Mouse (Mus musculus) left cerebral cortex, postnatal 36 days (tissue): ENCODE data around the gene Odf4. TPM values are rescaled to one million over a fixed set of nuclear protein-coding genes. Genes with fewer than 3 reads are reported as not detected.
A peak's percentile ranks its signal among the peaks of the same experiment; 100 is the strongest.

Experiments used
- DNase-seq, 2 experiments: peaks; one replicate each; pipeline ENCODE4 v3.0.0; 2021 to 2022; ENCODE audit warnings: low spot score in 2 of 2, mixed read lengths in 1 of 2
- intact Hi-C: fragments of 180-260 bp; cut with DNase I; formaldehyde crosslinking; loops from one replicate; pipeline ENCODE4 v1.15.1; 2025
- total RNA-seq, 2 experiments: library from RNA; stranded (reverse); gene quantifications; 2 replicates each; pipeline ENCODE4 v1.2.3; 2021

Gene Odf4
- total RNA-seq, 2 experiments from 2014 or later, result 0.47 to 0.70 TPM

DNA sequence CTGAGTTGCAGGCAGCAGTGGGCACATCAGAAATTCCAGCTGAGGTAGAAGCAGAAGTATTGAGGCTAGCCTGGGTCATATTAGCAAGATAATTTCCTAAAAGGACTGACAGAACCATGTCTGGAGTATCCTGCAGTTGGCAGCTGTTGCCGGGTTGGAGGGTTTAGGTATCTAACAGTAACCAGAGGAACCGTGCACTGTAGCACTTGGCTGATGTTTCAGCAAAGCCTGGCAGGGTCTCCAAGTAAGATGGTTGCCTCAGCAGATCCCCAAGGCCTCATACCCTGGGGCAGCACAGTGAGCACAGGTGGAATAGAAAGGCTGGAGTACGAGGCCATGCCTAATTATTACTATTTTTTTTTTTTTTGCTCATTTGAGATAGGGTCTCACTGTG, 21.7 kb downstream of the Odf4 start:
- DNase-seq, result no peak
- intact Hi-C loops, result loop anchor here (2.0 kb wide), 1 partner anchor 78 kb away; no protein-coding TSS in a partner anchor

DNA sequence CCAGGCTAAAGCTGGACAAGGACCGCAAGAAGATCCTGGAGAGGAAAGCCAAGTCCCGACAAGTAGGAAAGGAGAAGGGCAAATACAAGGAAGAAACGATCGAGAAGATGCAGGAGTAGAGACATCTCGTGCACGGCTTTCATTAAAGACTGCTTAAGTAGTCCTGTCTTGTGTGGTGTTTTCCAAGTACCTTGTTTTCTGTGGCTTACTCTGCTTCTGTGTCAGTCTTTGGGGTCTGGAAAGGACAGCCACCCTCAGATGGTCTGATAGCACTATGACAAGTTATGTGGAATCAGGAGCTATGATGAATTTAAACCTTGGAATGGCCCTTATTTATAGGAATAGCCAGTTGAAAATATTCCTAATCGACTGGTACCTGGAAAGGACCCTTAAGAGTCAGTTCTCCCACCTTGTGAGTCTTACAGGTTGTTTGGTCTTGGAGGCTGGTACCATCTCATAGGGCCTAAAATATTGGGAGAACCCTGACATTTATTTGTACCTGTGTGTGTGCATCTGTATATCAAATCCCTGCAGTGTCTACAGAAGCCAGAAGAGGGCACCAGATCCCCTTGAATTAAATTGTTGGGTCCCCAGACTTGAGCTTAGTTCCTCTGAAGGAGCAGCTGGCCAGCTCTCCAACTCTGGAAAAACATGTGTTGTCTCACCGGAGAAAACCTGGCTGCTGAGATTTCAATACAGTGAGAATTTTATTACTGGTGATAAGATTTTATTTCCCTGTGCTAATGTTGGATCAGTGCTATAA, 22.3 kb downstream of the Odf4 start:
- DNase-seq, result peak; percentile 52 to 72
- intact Hi-C loops, result loop anchor here (2.0 to 5.0 kb wide), 3 partner anchors 33 to 78 kb away; partner anchors contain the start of gene Slc25a35

DNA sequence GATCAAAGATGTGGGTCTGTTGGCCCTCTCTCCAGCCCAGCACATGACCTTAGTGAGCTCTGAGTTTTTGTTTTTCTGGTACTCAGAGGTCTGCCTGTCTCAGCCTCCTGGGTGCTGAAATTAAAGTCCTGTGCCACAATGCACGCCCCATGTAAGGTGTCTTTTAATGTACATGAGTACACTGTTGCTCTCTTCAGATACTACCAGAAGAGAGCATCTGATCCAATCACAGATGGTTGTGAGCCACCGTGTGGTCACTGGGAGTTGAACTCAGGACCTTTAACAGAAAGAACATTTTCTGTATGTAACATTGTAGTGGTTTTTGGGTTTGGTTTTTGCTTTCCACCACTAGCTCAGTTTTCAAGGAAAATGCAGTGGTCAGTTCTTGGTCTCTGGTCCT, 23.1 kb downstream of the Odf4 start:
- no peak for DNase-seq
- intact Hi-C loops, result loop anchor here (2.0 to 5.0 kb wide), 3 partner anchors 34 to 79 kb away; partner anchors contain the start of gene Slc25a35

DNA sequence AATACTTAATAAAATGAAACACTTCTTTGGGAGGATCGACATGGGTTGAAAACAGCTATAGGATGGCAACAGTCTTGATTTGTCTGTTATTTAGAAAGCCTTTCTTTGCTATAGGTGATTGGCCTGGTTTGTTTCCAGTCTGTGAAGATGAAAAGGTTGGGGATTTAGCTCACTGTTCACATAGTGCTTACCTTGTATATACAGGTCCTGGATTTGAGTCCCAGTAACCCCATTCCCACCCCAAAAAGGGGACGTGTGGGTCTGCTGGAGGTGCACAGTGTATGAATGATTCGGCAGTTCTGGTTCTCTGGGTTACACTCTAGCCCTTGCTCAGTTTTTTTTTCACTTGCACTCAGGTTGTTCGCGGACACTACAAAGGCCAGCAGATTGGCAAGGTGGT, 24.1 kb downstream of the Odf4 start:
- DNase-seq, result no peak
- intact Hi-C loops, result loop anchor here (5.0 kb wide), 2 partner anchors 34 to 64 kb away; partner anchors contain the start of gene Slc25a35

DNA sequence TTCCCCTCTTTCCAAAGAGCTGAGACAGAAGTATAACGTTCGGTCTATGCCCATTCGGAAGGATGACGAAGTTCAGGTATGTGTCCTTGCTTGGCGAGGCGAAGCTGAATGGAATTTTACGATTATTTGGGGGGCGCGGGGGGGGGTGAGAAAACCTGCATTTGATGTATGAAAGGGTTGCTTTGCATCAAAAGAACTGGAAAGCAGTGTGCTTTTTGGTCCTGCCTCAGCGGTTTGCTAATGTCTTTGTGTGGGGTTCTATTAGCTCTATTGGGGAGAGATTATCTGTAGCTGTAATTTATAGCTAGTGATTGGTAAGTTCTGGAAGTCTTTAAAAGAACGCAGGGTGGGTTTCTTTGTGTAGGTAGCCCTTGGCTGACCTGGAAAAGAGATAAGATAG, 24.5 kb downstream of the Odf4 start:
- intact Hi-C loops, result loop anchor here (5.0 kb wide), 2 partner anchors 35 to 65 kb away; partner anchors contain the start of gene Slc25a35
- no peak for DNase-seq

DNA sequence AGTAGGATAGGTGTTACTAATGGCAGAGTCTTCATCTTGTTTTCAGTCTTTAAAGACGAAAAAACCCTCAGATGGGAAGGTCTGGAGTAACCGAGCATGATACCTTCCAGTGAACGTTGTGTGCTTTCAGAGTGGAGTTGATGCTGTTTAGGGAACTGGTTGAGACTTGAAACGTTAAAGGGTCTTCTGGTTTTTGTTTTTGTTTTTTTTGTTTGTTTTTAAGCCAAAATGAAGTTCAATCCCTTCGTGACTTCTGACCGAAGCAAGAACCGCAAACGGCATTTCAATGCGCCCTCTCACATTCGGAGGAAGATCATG, 24.9 kb downstream of the Odf4 start:
- intact Hi-C loops, result loop anchor here (5.0 kb wide), 2 partner anchors 35 to 65 kb away; partner anchors contain the start of gene Slc25a35
- DNase-seq, result no peak

DNA sequence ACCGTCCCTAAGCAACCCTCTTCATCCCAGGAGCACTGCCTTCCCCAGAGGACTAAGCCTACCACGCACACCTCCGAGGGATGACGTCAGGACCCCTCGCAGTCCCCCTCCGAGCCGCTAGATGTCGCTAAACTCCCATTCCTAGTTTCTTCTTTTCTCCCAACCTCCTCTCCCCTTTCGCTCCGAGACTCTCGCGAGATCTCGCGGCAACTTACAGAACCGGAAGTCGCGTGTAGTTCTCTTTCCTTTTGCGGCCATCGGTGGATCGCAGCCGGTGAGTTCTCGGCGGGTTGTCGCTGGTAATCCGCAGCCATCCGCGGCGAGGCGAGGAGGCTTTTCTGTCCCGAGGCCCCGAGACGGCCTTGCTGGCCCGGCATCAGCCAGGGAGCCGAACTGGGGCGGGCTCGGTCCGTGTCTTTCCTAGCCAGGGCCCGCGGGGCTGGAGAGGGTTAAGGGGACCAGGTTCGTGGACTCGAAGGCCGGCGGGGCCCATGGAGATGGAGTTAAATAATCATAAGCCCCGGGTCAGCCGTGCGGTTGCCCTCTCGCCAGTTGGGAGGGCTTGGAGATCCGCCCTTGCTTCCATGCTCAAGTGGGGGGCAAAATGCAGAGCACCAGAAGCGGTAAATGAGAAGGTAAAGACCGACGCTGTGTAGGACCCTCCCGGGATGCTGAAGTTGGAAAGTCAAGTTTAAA, 25.4 kb downstream of the Odf4 start, which contains the start of gene Rpl26:
Gene Rpl26 (plus strand): TSS at position 233 of the 696 bp plus-strand sequence.
- peak; percentile 98 to 99 for DNase-seq
- intact Hi-C loops, result loop anchor here (2.0 to 5.0 kb wide), 3 partner anchors 36 to 66 kb away; partner anchors contain the start of gene Slc25a35

DNA sequence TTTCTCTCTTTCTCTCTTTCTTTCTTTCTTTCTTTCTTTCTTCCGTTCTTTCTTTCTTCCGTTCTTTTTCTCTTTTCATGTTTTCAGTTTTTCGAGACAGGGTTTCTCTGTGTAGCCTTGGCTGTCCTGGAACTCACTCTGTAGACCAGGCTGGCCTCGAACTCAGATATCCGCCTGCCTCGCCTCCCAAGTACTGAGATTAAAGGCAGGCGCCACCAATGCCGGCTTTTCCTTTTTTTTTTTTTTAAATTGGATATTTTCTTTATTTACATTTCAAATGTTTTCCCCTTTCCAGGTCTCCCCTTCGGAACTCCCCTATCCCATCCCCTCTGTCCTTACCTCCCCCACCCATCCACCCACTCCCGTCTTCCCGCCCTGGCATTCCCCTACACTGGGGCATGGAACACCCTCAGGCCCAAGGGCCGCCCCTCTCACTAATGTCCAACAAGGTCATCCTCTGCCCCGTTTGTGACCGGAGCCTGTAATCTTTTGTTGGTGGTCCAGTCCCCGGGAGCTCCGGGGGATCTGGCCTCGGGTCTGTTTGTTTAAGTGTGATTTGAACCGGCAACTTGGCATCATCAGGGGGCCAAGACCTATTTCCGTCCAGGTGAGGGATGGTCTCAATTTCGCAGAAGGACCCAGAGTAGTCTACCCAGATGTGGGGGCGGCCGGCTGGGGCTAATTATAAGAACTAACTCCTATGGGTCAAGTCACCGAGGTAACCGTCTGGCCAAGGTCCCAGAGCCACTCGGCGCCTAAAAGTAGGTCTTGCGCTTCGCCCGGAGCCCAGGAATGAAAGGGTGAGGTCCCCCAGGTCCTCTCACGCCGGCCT, 26.1 kb downstream of the Odf4 start:
- DNase-seq, result no peak
- intact Hi-C loops, result loop anchor here (2.0 to 5.0 kb wide), 3 partner anchors 37 to 67 kb away; partner anchors contain the start of gene Slc25a35

DNA sequence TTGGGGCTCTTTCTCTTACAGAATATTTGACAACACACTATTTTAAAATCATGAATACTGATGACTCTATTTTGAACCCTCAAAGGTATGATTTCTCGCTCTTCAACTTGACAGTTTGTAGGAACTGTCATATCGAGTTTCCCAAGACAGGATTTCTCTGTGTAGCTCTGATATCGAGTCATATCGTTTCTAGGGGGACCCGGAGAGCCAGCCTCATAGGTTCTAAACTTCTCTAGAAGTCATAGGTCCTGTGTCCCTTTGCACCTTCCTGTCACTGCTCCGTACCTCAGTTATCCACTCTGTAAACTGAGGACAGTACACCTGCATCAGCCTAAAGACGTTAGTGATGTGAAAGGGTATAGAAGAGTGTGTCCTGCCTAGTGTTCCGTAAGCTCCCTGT, 27.1 kb downstream of the Odf4 start:
- intact Hi-C loops, result loop anchor here (2.0 to 5.0 kb wide), 3 partner anchors 37 to 67 kb away; partner anchors contain the start of gene Slc25a35
- no peak for DNase-seq

DNA sequence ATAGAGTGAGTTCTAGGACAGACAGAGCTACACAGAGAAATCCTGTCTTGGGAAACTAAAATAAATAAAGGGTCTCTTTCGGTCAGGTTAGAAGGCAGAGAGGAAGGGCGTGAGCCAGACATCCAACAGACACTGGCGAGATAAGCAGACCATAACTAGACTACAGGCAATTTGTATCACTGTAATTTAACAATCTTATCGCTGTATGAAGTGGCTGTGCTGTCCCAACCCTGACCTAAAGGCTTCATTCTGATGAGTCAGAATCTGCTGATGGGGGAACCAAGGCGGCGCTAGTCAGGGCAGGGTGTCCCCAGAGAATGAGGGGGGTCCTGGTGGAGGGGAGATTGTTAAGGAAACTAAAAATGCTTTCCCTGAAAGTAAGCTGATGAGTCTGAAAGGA, 28.1 kb downstream of the Odf4 start:
- intact Hi-C loops, result no loop called here
- no peak for DNase-seq

DNA sequence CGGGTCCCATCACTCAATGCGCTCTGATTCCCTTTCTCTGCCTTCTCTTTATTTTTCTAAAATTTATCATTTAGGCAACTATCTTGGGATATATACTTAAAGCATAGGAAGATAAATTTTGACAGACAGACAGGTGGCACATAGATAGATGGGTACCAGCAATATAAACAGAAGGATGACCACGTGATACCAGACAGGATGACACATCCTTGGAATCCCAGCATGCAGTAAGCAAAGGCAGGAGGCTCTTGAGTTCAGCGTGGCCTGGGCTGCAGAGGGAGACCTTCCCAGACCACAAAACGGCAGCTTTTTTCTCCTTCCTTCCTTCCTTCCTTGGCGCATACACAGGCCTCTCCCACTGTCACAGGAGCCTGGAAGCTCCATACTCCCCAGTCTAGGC, 29.0 kb downstream of the Odf4 start:
- no peak for DNase-seq
- intact Hi-C loops, result no loop called here

DNA sequence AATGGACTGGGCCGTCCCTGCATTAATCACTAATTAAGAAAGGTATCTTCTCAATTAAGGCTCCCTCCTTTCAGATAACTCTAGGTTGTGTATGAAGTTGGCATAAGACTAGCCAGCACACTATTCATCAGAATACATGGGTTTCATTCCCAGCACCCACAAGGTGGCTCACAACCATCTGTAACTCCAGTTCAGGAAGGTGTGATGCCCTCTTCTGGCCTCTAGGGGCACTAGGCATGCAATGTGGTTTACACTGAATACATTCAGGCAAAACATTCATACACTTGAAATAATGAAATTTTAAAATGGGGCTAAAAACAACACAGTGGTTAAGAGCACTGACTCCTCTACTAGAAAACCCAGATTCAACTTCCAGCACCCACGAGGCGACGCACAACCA, 29.8 kb downstream of the Odf4 start:
- intact Hi-C loops, result no loop called here
- no peak for DNase-seq

DNA sequence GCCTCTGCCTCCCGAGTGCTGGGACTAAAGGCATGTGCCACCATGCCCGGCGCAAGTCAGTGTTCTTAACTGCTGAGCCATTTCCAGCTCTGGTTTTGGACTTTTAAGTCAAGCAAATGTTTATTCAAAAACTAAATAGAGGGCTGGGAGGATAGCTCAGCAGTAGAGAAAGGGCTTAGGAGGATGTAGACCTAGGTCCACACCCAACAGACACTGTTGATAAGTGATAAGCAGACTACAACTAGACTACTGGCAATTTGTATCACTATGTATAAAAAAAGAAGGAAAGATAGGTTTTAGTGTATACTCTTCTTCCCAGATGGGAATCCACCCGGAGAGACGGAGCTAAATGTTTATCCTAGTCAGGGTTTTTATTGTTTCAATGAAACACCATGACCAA, 30.6 kb downstream of the Odf4 start:
- intact Hi-C loops, result no loop called here
- DNase-seq, result no peak

DNA sequence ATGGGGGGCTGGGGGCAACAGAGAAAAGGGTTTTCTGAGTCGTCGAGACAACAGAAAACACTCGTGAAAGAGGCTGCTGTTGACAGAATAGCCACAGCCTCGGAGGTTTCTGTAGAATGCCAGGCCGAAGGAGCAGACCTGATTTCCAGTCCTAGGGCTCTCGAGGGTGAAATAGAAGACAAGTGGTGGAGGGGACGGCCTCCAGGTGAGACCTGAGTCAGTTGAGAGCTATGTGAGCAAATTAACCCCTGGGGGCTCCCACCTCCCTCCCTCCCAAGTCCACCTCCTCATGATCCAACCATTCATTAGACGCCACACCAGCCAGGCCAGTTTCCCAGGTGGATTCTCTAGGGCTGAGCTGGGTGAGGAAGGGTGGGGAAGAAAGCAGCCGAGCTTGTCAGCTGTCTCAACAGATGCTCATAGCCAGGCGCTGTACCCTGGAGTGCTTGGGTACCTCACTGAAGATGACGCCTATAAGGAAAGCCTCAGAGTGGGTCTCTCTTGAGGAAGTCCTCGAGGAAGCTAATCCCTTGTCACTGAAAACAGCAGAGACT, 32.9 kb downstream of the Odf4 start:
- DNase-seq, result no peak
- intact Hi-C loops, result no loop called here

DNA sequence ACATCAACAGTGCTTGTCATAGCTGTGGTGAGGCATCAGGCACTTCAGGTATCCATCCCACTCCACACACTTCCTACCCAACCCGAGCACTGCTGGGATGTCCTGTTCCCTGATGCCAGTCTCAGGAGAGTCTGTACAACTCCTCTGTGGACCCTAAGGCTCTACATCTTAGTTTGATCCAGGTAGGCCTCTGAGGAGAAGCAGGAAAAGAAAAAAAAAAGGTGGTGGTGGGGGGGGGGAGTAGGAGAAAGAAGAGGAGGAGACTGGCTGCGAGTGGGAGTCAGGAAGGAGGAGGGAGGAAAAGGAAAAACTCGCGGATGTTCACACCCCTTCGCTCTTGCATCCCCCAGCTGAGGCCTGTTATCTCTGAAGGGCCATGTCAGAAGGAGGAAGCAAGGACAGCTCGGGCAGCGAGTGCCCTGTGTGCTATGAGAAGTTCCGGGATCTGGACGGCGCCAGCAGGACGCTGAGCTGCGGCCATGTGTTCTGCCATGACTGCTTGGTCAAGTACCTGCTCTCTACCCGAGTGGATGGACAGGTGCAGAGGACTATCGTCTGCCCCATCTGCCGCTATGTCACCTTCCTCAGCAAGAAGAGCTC, 34.5 kb downstream of the Odf4 start:
- no peak for DNase-seq
- intact Hi-C loops, result no loop called here

DNA sequence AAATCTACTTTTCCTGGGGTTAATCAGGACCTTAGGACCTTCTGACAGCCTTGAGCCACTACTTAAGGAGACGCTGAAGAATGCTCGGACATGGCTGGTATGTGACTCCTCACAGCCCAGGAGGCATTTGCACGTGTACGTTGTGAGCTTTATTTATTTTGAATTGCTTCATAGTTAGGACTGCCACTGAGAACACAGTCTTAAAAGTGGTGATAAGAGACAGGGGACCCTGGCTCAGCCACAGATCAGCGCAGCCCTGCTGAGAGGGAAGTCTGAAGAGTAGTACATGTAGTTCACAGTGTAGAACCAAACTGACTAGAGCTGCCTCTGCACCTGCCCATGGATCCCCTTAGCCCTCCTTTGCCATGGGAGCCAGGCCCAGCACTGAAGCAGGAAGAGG, 35.1 kb downstream of the Odf4 start:
- intact Hi-C loops, result no loop called here
- no peak for DNase-seq

DNA sequence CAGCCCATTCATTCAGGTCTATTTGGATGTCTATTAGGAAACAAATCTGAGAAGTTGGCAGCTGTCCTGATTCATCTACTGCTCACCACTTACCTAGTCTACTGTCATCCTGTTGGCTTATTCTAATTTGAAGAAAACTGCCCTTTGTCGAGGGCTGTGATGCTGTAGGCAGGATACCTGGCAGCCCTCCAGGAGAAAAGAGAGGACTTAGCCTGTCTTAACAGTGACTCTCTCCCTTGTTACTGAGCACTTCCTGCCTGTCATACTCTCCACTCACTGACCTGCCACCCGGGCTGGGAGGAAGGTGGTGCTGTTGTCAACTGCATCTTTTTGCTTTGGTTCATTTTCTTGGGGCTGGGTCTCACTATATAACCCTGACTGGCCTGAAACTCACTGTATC, 36.3 kb downstream of the Odf4 start:
- no peak for DNase-seq
- intact Hi-C loops, result no loop called here

DNA sequence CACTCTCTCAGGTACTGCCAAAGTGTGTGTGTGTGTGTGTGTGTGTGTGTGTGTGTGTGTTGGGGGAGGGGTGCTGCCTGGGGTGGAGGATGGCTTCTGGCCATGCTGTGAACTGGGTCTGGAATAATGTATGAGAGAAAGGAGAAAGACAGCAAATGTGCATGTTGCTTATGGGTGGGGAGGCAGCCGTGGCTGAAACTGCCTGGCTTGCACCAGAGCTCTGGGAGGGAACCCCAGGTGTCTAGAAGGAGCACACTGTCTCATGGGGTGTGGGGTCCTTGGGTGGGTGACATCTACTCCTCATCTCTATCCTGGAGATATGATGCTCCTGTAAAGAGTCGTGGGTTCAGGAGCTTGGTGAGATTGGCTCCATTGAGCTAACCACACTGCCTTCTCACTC, 38.2 kb downstream of the Odf4 start:
- intact Hi-C loops, result no loop called here
- no peak for DNase-seq

DNA sequence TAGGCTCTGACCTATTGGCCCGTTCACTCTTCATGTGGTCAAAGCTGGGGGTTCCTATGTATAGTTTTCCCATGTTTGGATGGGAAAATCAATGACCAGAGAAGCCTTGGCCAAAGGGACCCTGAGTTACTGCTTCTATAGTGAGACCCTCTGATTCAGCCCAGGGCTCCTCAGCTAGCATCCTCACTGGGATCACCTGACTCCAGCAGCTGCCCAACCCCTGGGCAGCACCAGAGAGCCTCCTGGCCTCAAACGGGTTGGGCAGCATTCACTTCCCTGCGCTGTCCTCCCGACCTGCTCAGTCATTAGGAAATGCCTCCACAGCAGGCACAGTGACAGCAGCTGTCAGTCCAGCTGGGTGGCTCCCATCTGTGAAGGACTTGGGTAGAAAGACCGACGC, 38.6 kb downstream of the Odf4 start, which contains the start of gene Rnf222:
Gene Rnf222 (plus strand): TSS at position 301 of the 400 bp plus-strand sequence.
- intact Hi-C loops, result no loop called here
- no peak for DNase-seq
